Mouse (Mus musculus) NIH3T3 (cell line): ENCODE measurements around the gene Sar1a.

Experiments used
- DNase-seq: peaks from one replicate; pipeline ENCODE4 v3.0.0-alpha.2; 2012; ENCODE audit warnings: low read depth

Gene Sar1a

DNA sequence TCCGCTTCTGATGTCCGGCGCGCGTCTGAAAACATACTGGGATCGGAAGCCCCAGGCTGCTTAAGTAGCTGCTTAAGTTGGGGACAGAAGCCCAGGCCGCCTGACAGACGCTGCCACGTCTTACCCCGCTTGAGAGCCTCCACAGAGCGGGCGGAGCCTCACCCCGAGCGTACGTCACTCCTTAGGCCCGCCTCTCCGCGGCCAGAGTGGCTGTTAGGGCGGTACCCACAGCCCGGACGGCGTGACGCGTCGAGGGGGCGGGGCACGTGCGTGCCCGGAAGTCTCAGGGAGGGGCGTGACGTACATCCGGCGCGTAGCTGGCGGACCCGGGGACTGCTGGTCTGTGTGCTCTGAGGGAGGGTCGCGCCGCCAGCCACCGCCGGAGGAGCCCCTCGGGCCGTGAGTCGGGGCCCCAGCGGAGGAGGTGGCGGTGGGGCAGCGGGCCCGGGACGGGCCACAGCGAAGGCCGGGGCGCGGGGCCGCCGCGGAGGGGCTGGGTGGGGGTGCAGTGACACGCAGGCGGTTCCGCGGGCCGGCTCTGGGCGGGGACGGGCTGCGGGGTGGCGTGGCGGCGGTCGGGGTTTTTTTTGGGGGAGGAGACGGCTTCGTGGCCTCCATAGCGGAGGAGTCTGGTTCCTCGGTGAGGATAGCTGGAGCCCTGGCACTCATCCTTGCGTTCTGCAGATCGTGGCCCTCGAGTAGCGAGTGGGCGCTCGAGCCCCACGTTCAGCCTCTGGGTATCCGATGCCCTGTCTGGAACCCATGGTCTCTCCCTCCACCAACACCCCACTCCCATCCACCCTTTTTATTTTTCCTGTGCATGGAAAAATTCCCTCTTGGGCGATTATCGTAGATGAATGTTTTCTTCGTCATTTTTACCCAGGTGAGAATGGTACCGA is at the start of gene Sar1a:
Gene Sar1a, plus strand, starts transcription at position 285 of the 899 bp plus-strand sequence.
- peak; percentile 99 for DNase-seq

DNA sequence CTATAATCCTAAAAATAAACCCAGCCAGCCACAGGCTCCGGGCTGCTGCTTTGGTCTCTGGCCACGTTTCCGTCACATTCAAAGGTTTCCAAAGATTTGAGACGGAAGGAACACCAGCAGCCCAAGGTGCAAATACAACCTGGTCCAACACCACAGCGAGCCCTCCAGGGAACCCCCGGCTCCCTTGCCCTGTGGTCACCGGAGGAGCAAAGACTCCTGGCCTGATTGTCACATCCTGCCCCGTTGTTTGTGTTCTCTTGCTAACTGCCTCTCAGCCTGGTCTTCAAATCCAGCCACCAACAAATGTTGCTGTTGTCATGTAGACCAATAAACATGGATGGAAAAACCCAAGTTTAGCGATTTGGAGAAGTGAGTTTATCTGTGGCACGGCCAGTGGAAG is 47.7 kb upstream of the Sar1a start:
- no peak for DNase-seq

DNA sequence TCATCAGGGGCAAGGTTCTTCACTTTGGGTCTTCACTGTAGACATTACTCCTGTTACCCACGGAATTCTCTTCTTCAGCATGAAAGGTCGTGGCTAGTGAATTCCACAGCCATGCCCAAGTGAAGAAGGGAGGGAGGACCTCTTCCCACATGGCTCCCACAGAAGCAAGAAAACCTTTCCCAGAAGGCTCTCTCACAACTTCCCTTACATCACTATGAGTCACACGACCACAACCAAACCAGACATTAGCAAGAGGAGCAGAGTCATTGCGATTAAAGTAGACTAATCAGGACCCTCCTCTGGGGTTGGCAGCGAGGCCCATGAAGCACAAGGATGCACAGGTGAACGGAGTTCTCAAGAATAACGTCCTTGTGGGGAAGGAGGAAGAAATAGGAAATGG is 43.0 kb upstream of the Sar1a start:
- peak; percentile 45 for DNase-seq

DNA sequence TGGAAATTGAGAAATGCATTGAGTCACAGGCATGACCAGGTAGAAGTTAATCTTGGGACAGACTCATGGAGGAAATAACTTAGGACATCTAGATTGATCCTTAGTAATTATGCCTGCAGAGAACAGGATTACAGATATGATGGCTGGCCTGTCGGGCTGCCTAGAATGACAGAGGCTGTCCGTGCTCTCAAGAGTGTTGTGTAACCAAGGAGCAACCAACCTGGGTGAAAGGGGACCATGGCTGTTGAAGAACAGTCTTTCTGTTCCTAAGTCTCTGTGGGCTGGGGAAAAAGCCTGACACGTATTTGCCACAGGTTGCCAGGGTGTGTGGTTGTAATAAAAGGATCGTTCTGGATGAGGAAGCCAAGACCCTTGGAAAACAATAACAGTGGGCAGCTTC is 39.7 kb upstream of the Sar1a start:
- DNase-seq, result no peak

DNA sequence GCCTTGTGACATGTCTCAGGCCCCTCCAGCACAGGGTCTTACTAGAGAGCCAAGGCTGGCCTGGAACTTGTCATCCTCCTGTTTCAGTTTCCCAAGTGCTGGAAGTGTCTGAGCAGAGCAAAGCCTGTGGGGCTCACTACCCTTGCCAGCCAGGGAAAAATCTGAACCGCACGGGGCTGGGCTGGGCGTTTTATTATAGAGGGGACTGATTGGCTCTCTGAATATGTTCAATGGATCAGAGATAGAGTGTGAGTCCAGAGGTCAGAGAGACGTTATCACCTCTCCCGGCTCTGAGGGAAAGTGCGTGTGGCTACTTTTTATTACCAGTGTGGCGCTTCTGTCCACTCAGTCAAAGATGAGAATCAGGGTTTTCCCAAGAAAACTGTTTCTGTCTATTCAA is 33.5 kb upstream of the Sar1a start:
- DNase-seq, result no peak

- DNase-seq, result peak; percentile 97
Measured at GRCm38 (mm10) chr10:61647790-61648736, 32.0 kb upstream of the Sar1a start, which contains the start of gene Ppa1. Ppa1 (plus strand) TSS chr10:61648552.

DNA sequence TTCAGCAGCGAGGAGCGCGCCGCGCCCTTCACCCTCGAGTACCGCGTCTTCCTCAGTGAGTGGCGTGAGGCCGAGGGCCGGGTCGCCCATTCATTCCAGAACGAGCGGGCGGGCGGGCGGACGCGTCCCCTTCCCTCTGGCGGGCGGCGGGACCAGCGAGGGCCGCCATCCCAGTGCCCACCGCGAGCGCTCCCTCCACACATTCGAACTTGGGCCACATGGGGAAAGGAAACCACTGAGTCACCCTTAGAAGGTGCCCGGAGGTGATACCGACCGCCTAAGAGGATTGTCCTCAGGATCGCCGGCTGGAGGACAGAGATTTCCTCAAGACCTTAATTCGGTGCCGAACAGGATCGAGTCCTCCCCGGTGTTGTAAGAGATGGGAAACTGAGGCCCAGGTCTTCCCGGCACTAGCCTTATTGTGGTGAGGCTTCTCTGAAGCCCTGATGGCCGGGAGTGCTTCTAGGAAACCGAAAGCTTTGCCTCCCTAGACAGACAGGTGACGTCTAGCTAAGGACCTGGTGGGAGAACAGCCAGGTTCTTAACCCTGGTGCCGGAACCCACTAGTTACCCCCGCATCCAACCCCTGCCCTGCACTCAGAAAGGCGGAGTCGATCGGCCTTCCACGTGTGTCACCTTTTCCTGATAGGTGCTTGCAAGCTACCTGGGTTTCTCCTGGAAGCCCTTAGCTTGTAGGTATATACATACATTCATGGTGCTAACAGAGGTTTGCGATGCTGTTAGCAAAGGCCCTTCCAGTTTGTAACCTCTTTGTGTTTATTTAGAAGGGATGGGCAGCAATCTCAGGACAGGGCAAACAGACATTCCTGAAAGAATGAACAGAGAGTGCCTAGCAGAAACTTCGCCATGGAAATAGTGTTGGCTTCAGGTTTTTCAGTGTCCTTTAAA is 31.1 kb upstream of the Sar1a start:
- no peak for DNase-seq

- DNase-seq, result no peak
Measured at GRCm38 (mm10) chr10:61654105-61654504, 26.0 kb upstream of the Sar1a start.

DNA sequence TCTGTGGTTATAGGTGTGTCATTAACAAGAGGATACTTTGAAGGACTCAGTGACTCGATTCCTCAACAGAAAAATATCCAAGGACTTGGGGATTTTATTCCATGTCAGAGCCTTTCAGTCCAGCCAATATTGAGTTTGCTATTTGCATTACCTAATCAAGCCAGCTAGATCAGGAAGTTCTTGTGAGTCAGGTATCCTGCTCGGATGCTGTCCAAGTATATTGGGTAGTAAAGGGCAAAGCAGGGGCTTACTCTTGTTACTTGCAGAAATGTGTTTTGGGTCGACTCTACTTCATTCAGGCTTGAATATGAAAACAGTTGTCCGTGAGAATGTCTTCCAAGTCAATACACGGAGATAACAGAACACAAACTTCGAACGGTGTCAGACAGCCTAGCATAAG is 25.4 kb upstream of the Sar1a start:
- DNase-seq, result no peak

DNA sequence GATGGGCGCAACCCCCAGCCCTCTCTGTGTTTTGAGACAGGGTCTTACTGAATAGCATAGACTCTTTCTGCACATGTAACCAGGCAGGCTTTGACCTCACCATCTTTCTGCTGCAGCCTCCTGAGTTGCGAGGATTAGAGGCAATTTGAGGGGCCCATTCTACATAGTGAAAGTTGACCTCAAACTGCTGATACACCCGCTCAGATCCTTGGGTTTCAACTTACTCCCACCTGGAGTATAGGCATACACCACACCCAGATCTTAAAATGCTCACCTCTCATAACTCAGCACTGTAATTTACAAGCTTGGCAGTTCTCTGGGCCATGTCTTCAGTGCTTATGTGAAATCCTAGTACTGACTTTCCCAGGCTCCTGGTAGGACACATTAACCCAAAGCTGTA is 24.9 kb upstream of the Sar1a start:
- DNase-seq, result no peak

GRCm38 (mm10) chr10:61656928-61657882 is 22.9 kb upstream of the Sar1a start:
- DNase-seq, result peak; percentile 19

- peak; percentile 83 for DNase-seq
Measured at GRCm38 (mm10) chr10:61657985-61658384, 22.1 kb upstream of the Sar1a start.

GRCm38 (mm10) chr10:61661887-61662286 is 18.2 kb upstream of the Sar1a start:
- DNase-seq, result peak; percentile 75

GRCm38 (mm10) chr10:61662391-61662988 is 17.6 kb upstream of the Sar1a start:
- DNase-seq, result peak; percentile 52

DNA sequence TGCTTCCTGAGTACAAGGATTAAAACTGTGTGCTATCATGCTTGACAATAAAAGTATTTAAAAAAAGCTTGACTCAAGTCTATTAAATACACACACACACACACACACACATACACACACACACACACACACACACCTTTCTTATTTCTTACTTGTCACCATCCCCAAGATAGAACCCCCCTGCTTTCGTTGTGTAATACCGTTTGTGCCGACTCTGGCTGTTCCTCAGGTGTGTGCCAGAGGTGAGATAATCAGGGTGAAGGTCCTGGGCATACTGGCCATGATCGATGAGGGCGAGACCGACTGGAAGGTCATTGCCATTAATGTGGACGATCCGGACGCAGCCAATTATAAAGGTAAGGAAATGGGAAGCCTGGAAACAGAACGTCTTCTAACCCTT is 15.0 kb upstream of the Sar1a start:
- no peak for DNase-seq

DNA sequence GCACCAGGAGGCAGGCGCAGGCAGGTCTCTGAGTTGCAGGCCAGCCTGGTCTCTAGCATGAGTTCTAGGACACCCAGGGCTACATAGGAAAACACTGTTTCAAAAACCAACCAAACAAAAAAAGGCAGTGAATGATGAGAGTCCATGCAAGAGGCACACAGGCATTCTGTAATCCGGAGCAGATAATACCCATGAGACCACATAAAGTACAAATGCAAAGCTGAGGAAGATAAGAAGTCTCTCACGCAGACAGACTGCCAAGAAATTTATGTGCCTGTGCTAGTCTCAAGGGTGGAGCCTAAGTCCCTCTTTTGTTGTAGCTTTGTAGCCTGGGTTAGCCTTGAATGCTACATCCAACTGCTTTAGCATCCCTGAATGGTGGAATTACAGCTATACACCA is 14.4 kb upstream of the Sar1a start:
- no peak for DNase-seq

DNA sequence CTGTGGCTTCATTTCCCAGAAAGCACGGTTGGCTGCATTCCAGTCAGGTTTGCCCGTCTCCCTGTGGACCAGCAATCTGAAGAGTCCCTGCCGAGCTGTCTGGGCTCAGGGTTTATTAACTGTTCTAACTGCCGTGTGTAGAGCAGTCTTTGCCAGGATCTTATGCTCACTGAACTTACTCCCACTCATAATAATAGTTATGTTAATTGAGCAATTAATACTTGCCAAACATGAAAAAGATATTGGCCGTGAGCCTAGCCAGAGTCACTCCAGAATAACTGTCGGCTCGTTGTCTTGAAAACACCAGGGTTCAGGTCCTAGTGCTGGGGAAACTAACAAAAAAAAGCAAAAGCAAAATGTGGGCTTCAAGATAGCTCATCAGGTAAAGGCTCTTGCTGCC is 10.8 kb upstream of the Sar1a start:
- no peak for DNase-seq

DNA sequence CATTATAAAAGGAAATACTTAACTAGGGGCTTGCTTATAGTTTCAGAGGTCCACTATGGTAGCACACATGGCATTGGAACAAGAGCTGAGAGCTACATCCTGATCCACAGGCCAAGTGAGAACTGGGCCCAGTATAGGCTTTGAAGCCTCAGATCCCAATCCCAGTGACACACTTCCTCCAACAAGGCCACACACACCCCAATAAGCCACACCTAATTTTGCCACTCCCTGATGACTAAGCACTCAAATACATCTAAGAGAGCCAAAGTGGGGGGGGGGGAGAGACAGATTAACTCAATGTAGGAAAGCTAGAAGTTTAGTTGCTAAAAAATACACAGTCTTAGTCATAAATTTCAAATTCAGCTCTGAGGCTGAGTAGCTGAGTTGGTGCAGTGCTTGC is 10.2 kb upstream of the Sar1a start:
- peak; percentile 63 for DNase-seq

DNA sequence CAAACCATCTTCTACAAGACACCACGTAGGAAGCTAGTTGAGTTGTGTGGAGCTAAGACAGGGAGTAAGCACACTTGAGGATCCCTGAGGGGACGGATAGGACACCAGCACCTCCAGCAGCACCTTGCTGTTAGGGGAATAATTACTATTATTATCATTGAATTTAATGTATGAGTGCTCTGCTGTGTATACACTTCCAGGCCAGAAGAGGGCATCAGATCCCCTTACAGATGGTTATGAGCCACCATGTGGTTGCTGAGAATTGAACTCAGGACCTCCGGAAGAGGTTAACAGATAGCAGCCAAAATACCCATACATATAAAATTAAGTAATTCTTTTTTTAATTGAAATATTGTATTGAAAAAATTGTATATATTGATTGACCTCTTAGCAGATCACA is 9.3 kb upstream of the Sar1a start:
- no peak for DNase-seq

DNA sequence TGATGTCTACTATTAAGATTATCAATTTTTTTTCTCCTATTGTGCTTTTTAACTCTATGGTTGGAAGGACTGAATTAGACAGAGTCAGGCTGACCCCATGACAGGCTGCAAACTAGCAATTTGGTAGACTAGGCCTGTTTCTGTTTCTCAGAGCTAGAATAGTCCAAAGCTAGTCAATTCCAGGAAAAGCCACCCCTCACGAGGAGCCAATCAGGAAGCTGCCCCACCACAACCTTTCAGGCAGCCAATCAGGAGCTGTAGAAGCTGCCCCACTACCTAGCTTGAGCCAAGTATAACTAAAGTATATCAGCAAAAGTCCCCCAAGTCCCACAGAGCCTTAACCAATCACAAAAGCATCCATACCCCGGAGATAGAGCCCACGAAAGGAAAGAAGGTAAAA is 4.2 kb upstream of the Sar1a start:
- no peak for DNase-seq
